Mouse (Mus musculus) intestine, embryonic 14.5 days (tissue): ENCODE results near the gene Gm10271. TPM values are rescaled to one million over a fixed set of nuclear protein-coding genes. Genes with fewer than 3 reads are reported as not detected.

ENCODE experiments used
- ATAC-seq: fragments of 200-750 bp; cut with Nextera tagmentation; replicated peaks from 2 replicates; pipeline ENCODE4 v1.8.0; 2017; ENCODE audit warnings: low read depth, moderate number of reproducible peaks, moderate TSS enrichment, moderate library complexity; ENCODE audit not compliant: low FRiP score, low TSS enrichment
- DNase-seq: peaks from one replicate; pipeline ENCODE4 v3.0.0-alpha.2; 2018; ENCODE audit warnings: low spot score
- H3K27ac ChIP-seq: fragments of 300-500 bp; sonication (generic); 2 replicates; pipeline ENCODE4 v1.5.1; 2014; ENCODE audit warnings: low read depth, mild to moderate bottlenecking, control low read depth
- H3K27me3 ChIP-seq: fragments of 300-500 bp; sonication (generic); replicated peaks from 2 replicates; pipeline ENCODE4 v1.6.1; 2014; ENCODE audit warnings: low read length, control low read depth; ENCODE audit not compliant: control insufficient read depth, insufficient read depth
- H3K36me3 ChIP-seq: fragments of 300-500 bp; sonication (generic); 2 replicates; pipeline ENCODE4 v1.6.1; 2014; ENCODE audit warnings: low read length, control low read depth; ENCODE audit not compliant: control insufficient read depth, insufficient read depth
- H3K4me1 ChIP-seq: fragments of 300-500 bp; sonication (generic); replicated peaks from 2 replicates; pipeline ENCODE4 v1.6.1; 2014; ENCODE audit warnings: low read length, control low read depth, mixed read lengths; ENCODE audit not compliant: control insufficient read depth, insufficient read depth
- H3K4me2 ChIP-seq: fragments of 300-500 bp; sonication (generic); 2 replicates; pipeline ENCODE4 v1.6.1; 2014; ENCODE audit warnings: low read length
- H3K4me3 ChIP-seq: fragments of 300-500 bp; sonication (generic); 2 replicates; pipeline ENCODE4 v1.5.1; 2014; ENCODE audit warnings: low read depth, low read length, control low read depth, mixed read lengths
- H3K9ac ChIP-seq: fragments of 300-500 bp; sonication (generic); 2 replicates; pipeline ENCODE4 v1.6.1; 2014; ENCODE audit warnings: mild to moderate bottlenecking, low read length
- H3K9me3 ChIP-seq: fragments of 300-500 bp; sonication (generic); 2 replicates; pipeline ENCODE4 v1.6.1; 2016; ENCODE audit warnings: low read length, control low read depth; ENCODE audit not compliant: control insufficient read depth
- WGBS: fragments of 180-500 bp; shearing (Covaris S2); extraction: QIAGEN DNeasy Blood & Tissue Kit; methylation state at CpG from one replicate; pipeline ENCODE4 v1.1.7; 2014; 5-methylcytosine and 5-hydroxymethylcytosine counted together
- polyA plus RNA-seq: library from polyadenylated mRNA; unstranded; fragments of >200 nt; fragmentation: Nextera tagmentation; extraction: Ambion mirVana; gene quantifications from 2 replicates; pipeline ENCODE4 v1.2.1, GENCODE M21; 2014

The Gm10271 gene
- polyA plus RNA-seq, 1 experiment from 2014 or later: not detected

- H3K4me2 ChIP-seq: no peak overlapping the region
- no peaks in the 10 kb centered on the region for H3K9me3 ChIP-seq
- ATAC-seq: no peak
- peaks cover 25% of the 10 kb centered on the region for H3K36me3 ChIP-seq
- H3K27ac ChIP-seq: no peak overlapping the region
- H3K4me3 ChIP-seq: no peak overlapping the region
- WGBS: 88% methylated on average over 13 of the region's 13 CpGs
- no peaks in the 10 kb centered on the region for H3K27me3 ChIP-seq
- DNase-seq: no peak
- no peaks in the 10 kb centered on the region for H3K4me1 ChIP-seq
- no peak overlapping the region for H3K9ac ChIP-seq
These were observed 40.0 kb downstream of the Gm10271 start for GRCm38 (mm10) chr10:116932418-116932817.

DNA sequence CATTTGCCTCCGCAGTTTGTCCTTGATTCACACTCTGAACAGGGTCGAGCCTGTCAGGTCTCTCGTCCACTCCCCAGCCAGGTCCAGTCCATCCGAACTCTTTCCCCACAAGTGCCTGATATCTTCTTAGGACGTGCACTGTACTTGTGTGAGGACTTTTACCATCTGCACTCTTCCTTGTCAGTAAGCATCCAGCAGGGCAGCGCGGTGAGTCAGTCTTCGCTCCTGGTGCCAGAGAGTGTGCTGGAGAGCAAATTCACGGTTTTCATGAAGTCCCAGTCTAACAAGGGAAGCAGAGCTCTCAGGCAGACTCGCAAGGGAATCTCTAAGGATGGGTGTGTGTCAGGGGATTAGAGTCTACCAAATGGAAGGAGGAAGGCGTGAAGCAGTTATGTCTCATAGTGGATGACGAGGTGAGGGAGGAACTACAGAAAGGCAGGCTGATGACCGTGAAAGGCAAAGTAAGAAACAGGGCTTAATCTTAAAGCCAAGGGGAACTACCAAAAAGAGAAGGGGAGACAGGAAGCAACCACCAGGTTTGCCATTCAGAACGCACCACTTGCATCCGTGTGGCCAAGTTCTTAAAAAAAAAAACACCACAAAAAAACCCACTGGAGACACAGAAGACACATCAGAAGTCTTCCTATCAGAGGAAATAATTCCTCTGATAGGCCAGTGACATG, 40.8 kb downstream of the Gm10271 start:
- no peaks in the 10 kb centered on the region for H3K27me3 ChIP-seq
- H3K4me1 ChIP-seq: no peaks in the 10 kb centered on the region
- ATAC-seq: no peak
- H3K4me2 ChIP-seq: no peak overlapping the region
- no peak overlapping the region for H3K9ac ChIP-seq
- DNase-seq: no peak
- 84% methylated on average over 15 of the region's 15 CpGs for WGBS
- no peak overlapping the region for H3K4me3 ChIP-seq
- peaks cover 23% of the 10 kb centered on the region for H3K36me3 ChIP-seq
- H3K9me3 ChIP-seq: no peaks in the 10 kb centered on the region
- H3K27ac ChIP-seq: no peak overlapping the region

GRCm38 (mm10) chr10:116930936-116931335, 41.5 kb downstream of the Gm10271 start:
- no peak for ATAC-seq
- H3K4me2 ChIP-seq: no peak overlapping the region
- no peak overlapping the region for H3K27ac ChIP-seq
- H3K9ac ChIP-seq: no peak overlapping the region
- H3K4me3 ChIP-seq: no peak overlapping the region
- H3K27me3 ChIP-seq: no peaks in the 10 kb centered on the region
- DNase-seq: no peak
- WGBS: 68% methylated on average over 6 of the region's 7 CpGs
- H3K9me3 ChIP-seq: no peaks in the 10 kb centered on the region
- H3K4me1 ChIP-seq: no peaks in the 10 kb centered on the region
- peaks cover 26% of the 10 kb centered on the region for H3K36me3 ChIP-seq

DNA sequence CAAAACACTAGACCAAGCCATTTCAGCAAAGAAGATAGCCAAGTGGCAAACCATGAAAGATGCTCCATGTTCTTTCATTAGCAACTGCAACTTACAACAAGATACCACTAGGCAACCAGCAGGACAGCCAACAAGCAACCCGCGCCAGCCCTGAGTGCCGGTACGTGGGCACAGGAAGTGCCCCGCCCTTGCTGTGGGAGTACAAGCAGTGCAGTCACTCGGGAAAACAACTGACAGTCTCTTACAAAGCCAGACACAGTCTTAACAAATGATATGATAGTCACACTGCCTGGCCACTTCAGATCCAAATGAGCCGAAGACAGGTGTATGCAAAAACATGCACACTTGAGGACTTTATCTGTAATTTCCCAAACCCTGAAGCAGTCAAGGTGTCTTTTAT, 41.9 kb downstream of the Gm10271 start:
- Histone ChIP-seq H3K27ac (no peak overlapping the region), H3K27me3 (no peaks in the 10 kb centered on the region), H3K9me3 (no peaks in the 10 kb centered on the region), H3K4me1 (no peaks in the 10 kb centered on the region), H3K4me2 (no peak overlapping the region), H3K4me3 (no peak overlapping the region), H3K36me3 (peaks cover 30% of the 10 kb centered on the region), H3K9ac (no peak overlapping the region)
- ATAC-seq: no peak
- WGBS: 84% methylated on average over 7 of the region's 7 CpGs
- no peak for DNase-seq

GRCm38 (mm10) chr10:116928826-116929225, 43.6 kb downstream of the Gm10271 start:
- Histone ChIP-seq H3K4me2 (no peak overlapping the region), H3K36me3 (peaks cover 42% of the 10 kb centered on the region), H3K9me3 (no peaks in the 10 kb centered on the region), H3K9ac (no peak overlapping the region), H3K27ac (no peak overlapping the region), H3K27me3 (no peaks in the 10 kb centered on the region), H3K4me3 (no peak overlapping the region), H3K4me1 (no peaks in the 10 kb centered on the region)
- no peak for ATAC-seq
- WGBS: 89% methylated on average over 3 of the region's 3 CpGs
- DNase-seq: no peak

DNA sequence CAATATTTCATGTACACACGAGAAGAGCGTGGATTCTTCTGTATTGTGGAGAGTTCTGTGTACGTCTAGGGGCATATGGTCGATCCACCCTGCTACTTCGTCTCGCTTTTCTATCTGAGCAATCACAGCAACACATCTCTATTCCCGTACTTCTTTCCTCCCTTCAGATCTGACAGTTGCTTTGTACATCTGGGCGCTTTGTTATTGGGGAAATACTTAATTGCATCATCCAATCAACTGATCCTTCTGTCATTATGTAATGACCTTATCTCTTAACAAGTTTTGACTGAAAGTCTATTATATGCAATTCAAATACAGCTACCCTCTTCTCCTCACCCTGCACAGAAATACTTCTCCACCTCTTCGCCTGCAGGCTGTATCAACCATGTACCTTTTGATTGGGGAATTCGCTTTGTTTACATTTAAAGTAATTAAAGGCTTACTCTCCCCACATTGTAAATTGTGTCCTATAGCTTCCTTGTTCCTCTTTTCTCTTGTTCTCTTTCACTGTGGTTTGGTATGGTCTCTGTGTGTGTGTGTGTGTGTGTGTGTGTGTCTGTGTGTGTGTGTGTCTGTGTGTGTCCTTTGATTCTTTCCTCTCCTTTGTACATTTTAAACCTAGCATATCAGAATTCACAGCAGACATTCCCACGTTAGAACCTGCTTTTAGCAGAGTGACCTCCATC, 45.8 kb downstream of the Gm10271 start:
- H3K9ac ChIP-seq: no peak overlapping the region
- no peaks in the 10 kb centered on the region for H3K27me3 ChIP-seq
- ATAC-seq: no peak
- no peaks in the 10 kb centered on the region for H3K4me1 ChIP-seq
- H3K4me2 ChIP-seq: no peak overlapping the region
- no peak overlapping the region for H3K27ac ChIP-seq
- H3K9me3 ChIP-seq: no peaks in the 10 kb centered on the region
- no peak overlapping the region for H3K4me3 ChIP-seq
- H3K36me3 ChIP-seq: peaks cover 38% of the 10 kb centered on the region
- WGBS: 78% methylated on average over 11 of the region's 11 CpGs
- DNase-seq: no peak

- ATAC-seq (no peak), DNase-seq (no peak)
- 90% methylated on average over 19 of the region's 19 CpGs for WGBS
- Histone ChIP-seq H3K9me3 (no peaks in the 10 kb centered on the region), H3K4me1 (no peaks in the 10 kb centered on the region), H3K4me2 (no peak overlapping the region), H3K27me3 (no peaks in the 10 kb centered on the region), H3K9ac (no peak overlapping the region), H3K27ac (no peak overlapping the region), H3K4me3 (no peak overlapping the region), H3K36me3 (peaks cover 33% of the 10 kb centered on the region)
These were observed 48.5 kb downstream of the Gm10271 start for GRCm38 (mm10) chr10:116923651-116924495.

- ATAC-seq: no peak
- H3K36me3 ChIP-seq: peaks cover 34% of the 10 kb centered on the region
- H3K4me1 ChIP-seq: no peaks in the 10 kb centered on the region
- no peak overlapping the region for H3K27ac ChIP-seq
- DNase-seq: no peak
- no peaks in the 10 kb centered on the region for H3K27me3 ChIP-seq
- H3K4me3 ChIP-seq: no peak overlapping the region
- no peaks in the 10 kb centered on the region for H3K9me3 ChIP-seq
- H3K4me2 ChIP-seq: no peak overlapping the region
- no peak overlapping the region for H3K9ac ChIP-seq
- 85% methylated on average over 15 of the region's 15 CpGs for WGBS
These were observed 50.2 kb downstream of the Gm10271 start for GRCm38 (mm10) chr10:116922161-116922560.
